Mouse (Mus musculus) olfactory bulb, adult 2 months (tissue): ENCODE results near the gene Zdhhc4.

ENCODE experiments used
- CTCF ChIP-seq: fragments of 200-500 bp; IDR thresholded peaks from 2 replicates; pipeline ENCODE4 v1.5.1; 2012; ENCODE audit warnings: low read depth, mild to moderate bottlenecking, low read length, moderate library complexity; ENCODE audit not compliant: insufficient read depth
- POLR2A ChIP-seq: fragments of 200-500 bp; IDR thresholded peaks from 2 replicates; pipeline ENCODE4 v1.6.1; 2012; ENCODE audit warnings: mild to moderate bottlenecking, low read depth, low read length, moderate library complexity; ENCODE audit not compliant: insufficient read depth

DNA sequence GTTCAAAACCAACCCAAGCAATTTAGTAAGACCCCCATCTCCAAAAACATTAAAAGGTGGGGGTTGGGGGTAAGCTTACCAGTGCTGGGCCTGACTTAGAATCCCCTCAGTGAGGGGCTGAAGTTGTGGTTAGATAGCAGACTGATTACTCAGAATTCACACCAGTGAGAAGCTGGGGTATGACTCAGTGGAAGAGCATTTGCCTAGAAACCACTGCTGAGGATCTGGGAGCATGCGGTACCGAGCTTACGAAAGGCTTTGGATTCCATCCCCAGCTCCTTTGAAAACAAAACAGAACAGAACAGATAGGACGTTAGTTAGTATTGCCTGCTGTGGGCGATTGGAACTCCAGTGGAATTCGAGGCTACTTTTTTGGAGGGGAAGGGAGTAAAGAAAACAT, 57.4 kb downstream of the Zdhhc4 start:
- no peak for TF ChIP-seq POLR2A
- no peak for TF ChIP-seq CTCF
